Mouse (Mus musculus) adrenal gland (tissue): Measurements from ENCODE around the gene Nfkb1.

Experiments used
- intact Hi-C: fragments of 180-260 bp; cut with DNase I; formaldehyde crosslinking; loops from one replicate; pipeline ENCODE4 v1.15.1; 2025

The Nfkb1 gene

GRCm38 (mm10) chr3:135597014-135597413, 94.3 kb downstream of the Nfkb1 start:
- intact Hi-C loops = no loop called here

- intact Hi-C loops = loop anchor here (5.0 kb wide), 1 partner anchor 37 kb away; no protein-coding TSS in a partner anchor
Observed at GRCm38 (mm10) chr3:135594238-135594917, 97.0 kb downstream of the Nfkb1 start.

- intact Hi-C loops = loop anchor here (5.0 kb wide), 1 partner anchor 35 kb away; no protein-coding TSS in a partner anchor
Observed at GRCm38 (mm10) chr3:135592011-135592410, 99.3 kb downstream of the Nfkb1 start.

GRCm38 (mm10) chr3:135591376-135591775, 100.0 kb downstream of the Nfkb1 start:
- intact Hi-C loops = loop anchor here (5.0 kb wide), 1 partner anchor 34 kb away; no protein-coding TSS in a partner anchor

GRCm38 (mm10) chr3:135590471-135590870, 100.9 kb downstream of the Nfkb1 start:
- intact Hi-C loops = loop anchor here (5.0 kb wide), 1 partner anchor 33 kb away; no protein-coding TSS in a partner anchor

GRCm38 (mm10) chr3:135586471-135586880, 104.9 kb downstream of the Nfkb1 start:
- intact Hi-C loops = no loop called here

- intact Hi-C loops = no loop called here
Observed at GRCm38 (mm10) chr3:135586060-135586459, 105.3 kb downstream of the Nfkb1 start.

- intact Hi-C loops = no loop called here
Observed at GRCm38 (mm10) chr3:135585482-135585881, 105.9 kb downstream of the Nfkb1 start.

- intact Hi-C loops = no loop called here
Observed at GRCm38 (mm10) chr3:135582246-135582645, 109.1 kb downstream of the Nfkb1 start.

- intact Hi-C loops = no loop called here
Observed at GRCm38 (mm10) chr3:135581606-135582117, 109.7 kb downstream of the Nfkb1 start.

GRCm38 (mm10) chr3:135580439-135581275, 110.7 kb downstream of the Nfkb1 start:
- intact Hi-C loops = no loop called here

GRCm38 (mm10) chr3:135579179-135579578, 112.2 kb downstream of the Nfkb1 start:
- intact Hi-C loops = no loop called here

- intact Hi-C loops = no loop called here
Observed at GRCm38 (mm10) chr3:135578588-135579140, 112.7 kb downstream of the Nfkb1 start.

- intact Hi-C loops = no loop called here
Observed at GRCm38 (mm10) chr3:135575126-135575525, 116.2 kb downstream of the Nfkb1 start.

- intact Hi-C loops = no loop called here
Observed at GRCm38 (mm10) chr3:135573051-135573450, 118.3 kb downstream of the Nfkb1 start.

- intact Hi-C loops = no loop called here
Observed at GRCm38 (mm10) chr3:135571540-135571939, 119.8 kb downstream of the Nfkb1 start.

GRCm38 (mm10) chr3:135568633-135569032, 122.7 kb downstream of the Nfkb1 start:
- intact Hi-C loops = no loop called here

- intact Hi-C loops = no loop called here
Observed at GRCm38 (mm10) chr3:135567888-135568287, 123.5 kb downstream of the Nfkb1 start.

- intact Hi-C loops = no loop called here
Observed at GRCm38 (mm10) chr3:135565306-135565705, 126.0 kb downstream of the Nfkb1 start.

GRCm38 (mm10) chr3:135564706-135565105, 126.6 kb downstream of the Nfkb1 start:
- intact Hi-C loops = no loop called here

- intact Hi-C loops = no loop called here
Observed at GRCm38 (mm10) chr3:135563163-135563689, 128.1 kb downstream of the Nfkb1 start.
